Comparison of ENCODE assay signal across 32 mouse cellular contexts in the genomic region with DNA sequence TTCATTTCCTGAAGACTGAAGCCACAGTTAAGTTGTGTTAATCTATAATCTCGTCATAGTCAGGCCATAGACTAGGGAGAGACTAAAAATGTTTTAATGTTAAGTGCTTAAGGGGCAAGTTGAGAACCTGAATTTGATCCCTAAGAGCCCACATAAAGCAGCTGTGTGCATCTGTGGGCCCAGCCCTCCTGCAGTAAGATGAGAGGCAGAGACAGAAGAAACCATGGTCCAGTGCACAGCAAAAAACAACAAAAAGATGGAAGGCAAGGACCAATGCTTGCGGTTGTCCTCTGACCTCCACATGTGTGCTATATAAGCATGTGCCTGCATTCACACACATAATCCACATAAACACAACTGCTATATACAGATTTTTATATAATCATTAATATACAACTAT.
"Had no signal": no experiment of that assay in that cellular context is flagged by ENCODE, and none has a peak within 500 bp of the region (broad histone marks: within the 10 kb centered on the region; RNA-seq: fewer than 3 reads in every experiment).

No protein-coding gene starts in this region.

- H3K4me3 ChIP-seq: heart, adult 2 months; heart, embryonic 10.5 days; heart, embryonic 12.5 days; heart, embryonic 13.5 days; heart, embryonic 15.5 days; hindbrain, embryonic 10.5 days; hindbrain, embryonic 12.5 days; hindbrain, embryonic 13.5 days; hindbrain, embryonic 15.5 days; intestine, embryonic 15.5 days; layer of hippocampus, adult 2 months; left cerebral cortex, adult 2 months had no signal

- ATAC-seq: hindbrain, embryonic 16.5 days; hindbrain, postnatal 0 days; inflammation-experienced regulatory T-cells, adult 6 months; intestine, embryonic 16.5 days; intestine, postnatal 0 days had no signal

- H3K4me1 ChIP-seq: hindbrain, embryonic 12.5 days; hindbrain, embryonic 13.5 days; hindbrain, embryonic 15.5 days; intestine, embryonic 15.5 days had no signal

- H3K9me3 ChIP-seq: heart, embryonic 10.5 days; heart, embryonic 12.5 days; heart, embryonic 13.5 days; heart, embryonic 15.5 days; hindbrain, embryonic 10.5 days; hindbrain, embryonic 12.5 days; hindbrain, embryonic 13.5 days; hindbrain, embryonic 15.5 days; intestine, embryonic 15.5 days had no signal

- H3K27me3 ChIP-seq: heart, embryonic 12.5 days; heart, embryonic 13.5 days; heart, embryonic 15.5 days; hindbrain, embryonic 12.5 days; hindbrain, embryonic 13.5 days; hindbrain, embryonic 15.5 days; intestine, embryonic 15.5 days had no signal

- H3K9ac ChIP-seq: heart, embryonic 12.5 days; heart, embryonic 13.5 days; heart, embryonic 15.5 days; hindbrain, embryonic 12.5 days; hindbrain, embryonic 13.5 days; hindbrain, embryonic 14.5 days; hindbrain, embryonic 15.5 days; intestine, embryonic 15.5 days had no signal

- H3K4me2 ChIP-seq: heart, embryonic 11.5 days; heart, embryonic 12.5 days; heart, embryonic 13.5 days; heart, embryonic 15.5 days; hindbrain, embryonic 12.5 days; hindbrain, embryonic 13.5 days; hindbrain, embryonic 14.5 days; hindbrain, embryonic 15.5 days; intestine, embryonic 15.5 days had no signal

- H3K27ac ChIP-seq: heart, adult 2 months; heart, embryonic 13.5 days; heart, embryonic 15.5 days; hindbrain, embryonic 10.5 days; hindbrain, embryonic 12.5 days; hindbrain, embryonic 13.5 days; hindbrain, embryonic 14.5 days; hindbrain, embryonic 15.5 days; hindbrain, postnatal 0 days; intestine, embryonic 15.5 days; layer of hippocampus, adult 2 months; left cerebral cortex, adult 2 months had no signal

- H3K36me3 ChIP-seq: hindbrain, embryonic 10.5 days; hindbrain, embryonic 12.5 days; hindbrain, embryonic 13.5 days; hindbrain, embryonic 15.5 days; intestine, embryonic 15.5 days had no signal

- DNase-seq: heart, adult 18-20 months; heart, adult 2 months; heart, postnatal 10 days; heart, postnatal 14 days; heart, postnatal 36 days; heart, postnatal 4 days; kidney, adult 2 months; kidney, adult 9 months; kidney, postnatal 14 days; kidney, postnatal 25 days; kidney, postnatal 36 days; kidney, postnatal 4 days; layer of hippocampus, adult 9-11 months; layer of hippocampus, postnatal 36 days had no signal
